Mouse (Mus musculus) testis, adult 2 months (tissue): ENCODE results near the gene Prrc2a.
A peak's percentile ranks its signal among the peaks of the same experiment; 100 is the strongest.

Source experiments
- CTCF ChIP-seq: fragments of 200-500 bp; IDR thresholded peaks from 2 replicates; pipeline ENCODE4 v1.5.1; 2012; ENCODE audit warnings: low read depth, mild to moderate bottlenecking, inconsistent platforms, low read length, moderate library complexity; ENCODE audit not compliant: control insufficient read depth, insufficient read depth, insufficient replicate concordance
- POLR2A ChIP-seq: fragments of 200-500 bp; IDR thresholded peaks from 2 replicates; pipeline ENCODE4 v1.6.1; 2012; ENCODE audit warnings: low read depth, mild to moderate bottlenecking, inconsistent platforms, low read length, moderate library complexity; ENCODE audit not compliant: control insufficient read depth

DNA sequence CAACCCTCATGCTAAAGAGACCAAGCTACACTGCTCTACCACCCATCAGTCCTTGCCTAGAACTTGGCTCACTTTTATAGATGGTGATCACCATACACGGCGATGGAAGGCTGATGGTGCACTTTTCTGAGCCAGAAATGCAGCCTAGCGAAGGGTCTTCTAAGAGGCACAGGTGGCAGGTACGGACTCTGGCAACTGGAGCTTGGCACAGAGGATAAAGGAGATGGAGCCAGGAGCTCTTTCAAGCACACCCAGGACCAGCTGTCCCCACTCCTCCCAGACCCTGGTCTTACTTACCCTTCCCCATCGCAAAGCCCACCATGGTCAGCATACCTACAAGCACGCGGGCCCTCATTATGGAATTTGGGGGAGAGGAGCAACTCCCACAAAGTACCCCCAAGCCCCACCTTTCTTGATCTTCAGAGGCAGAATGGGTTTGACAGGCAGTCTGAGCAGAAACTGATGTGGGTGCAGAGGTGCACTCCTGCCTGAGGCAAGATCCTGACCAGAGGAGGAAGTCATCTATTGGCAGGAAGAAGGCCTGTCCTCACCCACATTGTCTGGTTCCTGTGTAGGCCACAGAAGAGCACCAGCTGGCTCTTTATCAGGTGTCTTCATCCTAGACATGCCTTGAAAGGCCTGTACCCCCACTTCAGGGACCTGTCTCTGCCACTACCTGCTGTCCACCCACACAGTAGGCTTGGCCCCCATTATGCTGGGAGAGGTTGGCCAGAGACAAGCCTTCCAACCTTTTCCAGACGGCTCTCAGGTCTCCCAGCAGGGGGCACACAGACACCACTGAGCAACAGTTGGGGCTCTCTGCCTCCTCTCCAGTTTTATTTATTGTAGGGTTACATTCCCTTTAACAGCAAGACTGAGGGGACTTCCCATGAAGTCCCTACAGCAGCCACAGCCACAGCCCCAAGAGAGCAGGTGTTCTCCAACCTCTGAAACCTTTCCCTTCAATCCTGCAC, 49.4 kb downstream of the Prrc2a start, which contains the start of gene Ly6g5b:
- TF ChIP-seq POLR2A (no peak), CTCF (0 out of 2 replicates have a peak, but pooled peaks have one; percentile 9)
